Mouse (Mus musculus): ENCODE data around the gene Pibf1. TPM values are rescaled to one million over a fixed set of nuclear protein-coding genes. Genes with fewer than 3 reads are reported as not detected.

Pibf1 gene
- 13.7 and 14.4 TPM in 2 replicates for polyA plus RNA-seq (2012; rRNA removed)

DNA sequence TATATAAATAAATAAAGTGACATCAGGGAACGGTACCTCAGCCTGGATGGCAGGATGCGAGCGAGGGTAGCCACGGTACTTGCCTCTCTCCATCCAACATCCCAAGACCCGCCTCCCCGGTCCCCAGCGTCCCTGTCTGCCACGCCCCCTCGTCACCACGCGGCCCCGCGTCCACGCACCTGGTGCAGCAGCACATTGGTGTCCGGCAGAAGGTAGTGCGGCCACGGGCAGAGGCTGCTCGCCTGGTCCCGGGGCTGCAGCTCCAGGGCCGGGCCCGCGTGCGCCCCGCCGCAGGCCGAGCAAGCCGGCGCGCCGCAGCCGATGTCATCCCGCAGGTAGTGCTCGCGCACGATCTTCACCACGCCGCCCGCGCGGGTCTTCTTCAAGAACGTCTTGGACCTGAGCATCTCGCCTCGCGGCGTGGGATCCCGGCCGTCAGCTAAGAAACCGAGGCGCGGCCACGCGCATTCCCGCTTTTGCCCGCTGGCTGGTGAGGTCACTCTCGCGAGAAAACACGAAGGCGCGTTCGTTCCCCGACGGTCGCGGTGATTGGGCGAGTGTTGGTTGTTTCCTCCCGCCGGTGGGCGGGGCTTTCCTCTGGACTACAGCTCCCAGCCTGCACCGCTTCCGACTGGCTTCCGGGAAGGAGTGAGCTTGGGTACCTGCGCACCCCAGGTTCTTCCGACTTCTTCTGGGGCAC lies at the start of gene Pibf1, which contains the start of gene Dis3:
Gene Pibf1, plus strand, starts transcription at position 158 of the 700 bp plus-strand sequence.
Gene Dis3, minus strand, starts transcription at position 504 of the 700 bp plus-strand sequence.

DNA sequence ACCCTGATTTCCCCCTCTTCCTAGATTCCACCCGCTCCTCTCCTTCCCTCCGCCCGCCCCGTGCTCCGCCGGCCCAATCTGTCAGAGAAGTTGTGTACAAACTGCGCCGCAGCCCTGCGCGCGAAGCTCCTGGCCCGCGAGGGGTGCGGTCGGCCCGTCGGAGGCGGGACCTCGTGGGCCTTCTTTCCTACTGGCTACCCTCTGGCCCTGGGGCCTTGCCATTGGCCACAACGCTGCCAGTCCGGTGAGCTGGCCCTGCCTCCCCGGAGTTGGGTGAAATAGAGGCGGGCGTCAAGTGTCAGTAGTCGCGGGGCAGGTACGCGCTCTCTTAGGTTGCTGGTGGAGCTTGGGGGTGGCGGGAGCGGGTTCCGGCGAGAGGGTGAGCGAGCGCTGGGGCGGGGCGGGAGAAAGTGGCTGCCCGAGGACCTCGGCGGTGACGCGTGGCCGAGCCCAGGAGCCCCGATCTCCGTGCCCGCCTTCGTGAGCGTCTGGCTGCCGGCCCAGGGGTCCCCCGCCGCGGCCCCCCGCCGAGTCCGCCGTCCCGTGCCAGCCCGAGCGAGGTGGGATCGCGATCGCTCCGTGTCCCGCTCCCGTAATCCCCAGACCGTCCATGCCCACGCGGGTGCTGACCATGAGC lies 199.3 kb downstream of the Pibf1 start, which contains the start of gene Klf5:
Gene Klf5, plus strand, starts transcription at position 307 of the 637 bp plus-strand sequence.

Other genes starting within 250 kb of the Pibf1 start
- 5.7 and 17.2 TPM in 2 replicates for gene Rpl36a-ps1, start 105.1 kb upstream of the Pibf1 start, polyA plus RNA-seq (2012; rRNA removed)
- 43.8 and 75.2 TPM in 2 replicates for gene Mzt1, start 53.3 kb upstream of the Pibf1 start, polyA plus RNA-seq (2012; rRNA removed)
- gene Bora, start 53.2 kb upstream of the Pibf1 start, polyA plus RNA-seq (2012; rRNA removed): 38.6 and 42.0 TPM in 2 replicates
- 33.4 and 34.1 TPM in 2 replicates for gene Dis3, start 346 bp downstream of the Pibf1 start, polyA plus RNA-seq (2012; rRNA removed)
- 1.6 and 2.7 TPM in 2 replicates for gene Klf5, start 199.3 kb downstream of the Pibf1 start, polyA plus RNA-seq (2012; rRNA removed)